Mouse (Mus musculus) testis, adult 2 months (tissue): Measurements from ENCODE around the gene Siah2. TPM values are rescaled to one million over a fixed set of nuclear protein-coding genes. Genes with fewer than 3 reads are reported as not detected.

Experiments
- H3K27ac ChIP-seq: fragments of 200-500 bp; 2 replicates; pipeline ENCODE4 v1.5.1; 2012; ENCODE audit warnings: low read depth, low read length; ENCODE audit not compliant: control insufficient read depth, insufficient read depth
- H3K27me3 ChIP-seq: fragments of 200-500 bp; 2 replicates; pipeline ENCODE4 v1.6.1; 2012; ENCODE audit warnings: mild to moderate bottlenecking, low read length, moderate library complexity; ENCODE audit not compliant: control insufficient read depth, insufficient read depth
- H3K36me3 ChIP-seq: fragments of 200-500 bp; 2 replicates; pipeline ENCODE4 v1.6.1; 2012; ENCODE audit warnings: mild to moderate bottlenecking, low read length; ENCODE audit not compliant: control insufficient read depth, insufficient read depth
- H3K4me1 ChIP-seq: fragments of 200-500 bp; 2 replicates; pipeline ENCODE4 v1.6.1; 2012; ENCODE audit warnings: low read length; ENCODE audit not compliant: control insufficient read depth, insufficient read depth
- H3K4me3 ChIP-seq: fragments of 200-500 bp; 2 replicates; pipeline ENCODE4 v1.5.1; 2012; ENCODE audit warnings: low read depth, mild to moderate bottlenecking, low read length, moderate library complexity, mixed read lengths; ENCODE audit not compliant: control insufficient read depth
- CTCF ChIP-seq: fragments of 200-500 bp; IDR thresholded peaks from 2 replicates; pipeline ENCODE4 v1.5.1; 2012; ENCODE audit warnings: low read depth, mild to moderate bottlenecking, inconsistent platforms, low read length, moderate library complexity; ENCODE audit not compliant: control insufficient read depth, insufficient read depth, insufficient replicate concordance
- POLR2A ChIP-seq: fragments of 200-500 bp; IDR thresholded peaks from 2 replicates; pipeline ENCODE4 v1.6.1; 2012; ENCODE audit warnings: low read depth, mild to moderate bottlenecking, inconsistent platforms, low read length, moderate library complexity; ENCODE audit not compliant: control insufficient read depth
- polyA plus RNA-seq: library from polyadenylated mRNA; depleted of rRNA; stranded (reverse); fragments of >200 nt; gene quantifications from 2 replicates; pipeline ENCODE4 v1.2.3, GENCODE M21; 2012

Siah2 gene
- polyA plus RNA-seq, 1 experiment, result 136 TPM

DNA sequence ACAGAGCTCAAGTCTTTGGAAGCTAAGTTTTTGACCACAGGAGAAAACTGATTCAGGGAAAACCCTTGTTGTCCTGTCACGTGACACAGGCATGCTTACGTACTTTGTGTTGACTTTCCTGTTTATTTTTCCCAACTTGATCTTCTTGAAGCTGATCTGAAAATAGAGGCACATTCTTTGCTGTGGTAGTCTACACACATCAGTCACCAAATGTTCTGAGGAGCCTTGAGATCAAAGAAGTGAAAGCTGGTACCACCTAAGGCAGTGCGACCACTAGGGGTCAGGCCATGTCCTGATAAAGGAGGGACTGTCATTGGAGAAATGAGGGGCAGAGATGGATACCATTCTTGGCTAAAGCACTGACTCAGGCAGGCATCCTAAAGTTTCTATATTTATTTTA, 34.8 kb upstream of the Siah2 start:
- H3K27me3 ChIP-seq, result no peaks in the 10 kb centered on the region
- H3K4me3 ChIP-seq, result no peak overlapping the region
- TF ChIP-seq CTCF (no peak), POLR2A (no peak)
- H3K4me1 ChIP-seq, result no peaks in the 10 kb centered on the region
- H3K27ac ChIP-seq, result no peak overlapping the region
- no peaks in the 10 kb centered on the region for H3K36me3 ChIP-seq

DNA sequence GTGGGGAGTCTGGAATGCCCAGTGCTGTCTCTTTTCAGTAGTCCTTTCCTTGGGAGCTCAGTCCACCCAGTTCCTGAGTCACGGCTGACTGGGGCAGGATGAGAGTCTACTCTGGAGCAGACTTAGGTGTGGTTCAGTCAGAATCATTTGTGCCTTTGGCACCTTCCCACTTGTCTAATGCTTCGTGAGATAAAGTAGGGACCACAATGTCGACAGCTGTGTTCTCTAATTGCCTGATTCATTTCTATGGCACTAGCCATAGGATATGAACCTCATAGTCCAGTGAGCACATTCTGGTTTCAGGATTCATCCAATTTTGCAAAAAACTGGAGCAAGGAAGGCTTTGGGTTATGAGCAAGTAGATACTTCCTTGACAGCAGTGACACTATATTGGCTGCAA, 34.2 kb upstream of the Siah2 start:
- H3K4me1 ChIP-seq, result no peaks in the 10 kb centered on the region
- TF ChIP-seq POLR2A (no peak), CTCF (no peak)
- H3K27me3 ChIP-seq, result no peaks in the 10 kb centered on the region
- H3K36me3 ChIP-seq, result no peaks in the 10 kb centered on the region
- no peak overlapping the region for H3K4me3 ChIP-seq
- no peak overlapping the region for H3K27ac ChIP-seq

GRCm38 (mm10) chr3:58724815-58725214, 32.6 kb upstream of the Siah2 start:
- no peaks in the 10 kb centered on the region for H3K27me3 ChIP-seq
- TF ChIP-seq POLR2A (no peak), CTCF (no peak)
- H3K4me3 ChIP-seq, result no peak overlapping the region
- H3K4me1 ChIP-seq, result no peaks in the 10 kb centered on the region
- H3K36me3 ChIP-seq, result no peaks in the 10 kb centered on the region
- H3K27ac ChIP-seq, result no peak overlapping the region

DNA sequence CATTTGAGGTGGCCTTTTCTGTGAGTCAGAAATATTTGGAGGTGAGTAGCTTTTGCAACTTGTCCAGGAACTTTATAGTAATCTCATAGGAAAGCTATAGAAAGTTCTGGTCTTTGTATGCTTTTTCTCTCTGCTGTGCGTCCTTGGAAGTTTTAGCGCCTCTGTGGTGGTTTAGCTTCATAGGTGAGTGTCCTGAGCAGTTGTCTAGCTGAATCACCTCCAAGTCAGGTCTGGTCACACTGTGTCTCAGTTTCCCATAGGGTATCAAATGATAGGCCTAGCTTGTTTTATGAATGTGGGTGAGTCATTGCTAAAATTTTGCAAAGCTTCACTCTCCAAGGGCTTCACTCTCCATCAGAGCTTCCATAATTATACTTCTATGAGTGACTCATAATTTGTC, 31.5 kb upstream of the Siah2 start:
- Histone ChIP-seq H3K27me3 (no peaks in the 10 kb centered on the region), H3K36me3 (no peaks in the 10 kb centered on the region), H3K4me3 (no peak overlapping the region), H3K4me1 (no peaks in the 10 kb centered on the region), H3K27ac (no peak overlapping the region)
- TF ChIP-seq POLR2A (no peak), CTCF (no peak)

GRCm38 (mm10) chr3:58719461-58720230, 27.4 kb upstream of the Siah2 start:
- Histone ChIP-seq H3K4me3 (no peak overlapping the region), H3K36me3 (no peaks in the 10 kb centered on the region), H3K27me3 (no peaks in the 10 kb centered on the region), H3K27ac (no peak overlapping the region), H3K4me1 (no peaks in the 10 kb centered on the region)
- TF ChIP-seq POLR2A, result no peak
- TF ChIP-seq CTCF, result no peak

GRCm38 (mm10) chr3:58716705-58717104, 24.5 kb upstream of the Siah2 start:
- Histone ChIP-seq H3K4me3 (no peak overlapping the region), H3K36me3 (no peaks in the 10 kb centered on the region), H3K27me3 (no peaks in the 10 kb centered on the region), H3K4me1 (no peaks in the 10 kb centered on the region), H3K27ac (no peak overlapping the region)
- TF ChIP-seq POLR2A, result no peak
- TF ChIP-seq CTCF, result no peak

DNA sequence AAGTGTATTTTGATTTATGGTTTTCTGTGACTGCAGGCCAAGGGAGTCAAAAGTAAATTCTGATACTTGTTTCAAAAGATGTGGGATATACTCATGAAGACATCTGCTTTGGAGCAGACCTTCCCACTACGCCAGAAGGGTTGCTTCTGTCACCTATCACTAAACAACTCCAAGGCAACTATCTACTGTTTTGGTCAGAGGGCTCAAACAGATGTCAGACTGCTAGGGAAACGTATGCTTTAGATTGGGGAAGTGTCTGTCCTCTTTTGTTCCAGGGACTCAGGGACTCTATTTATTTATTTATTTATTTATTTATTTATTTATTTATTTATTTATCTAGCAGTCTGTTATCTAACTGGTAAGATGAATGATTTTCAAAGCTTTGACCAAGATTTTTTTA, 22.6 kb upstream of the Siah2 start:
- Histone ChIP-seq H3K36me3 (no peaks in the 10 kb centered on the region), H3K27ac (no peak overlapping the region), H3K27me3 (no peaks in the 10 kb centered on the region), H3K4me1 (no peaks in the 10 kb centered on the region), H3K4me3 (no peak overlapping the region)
- TF ChIP-seq POLR2A (no peak), CTCF (no peak)
